Mouse (Mus musculus) hindbrain, embryonic 13.5 days (tissue): ENCODE measurements around the gene Lrguk. TPM values are rescaled to one million over a fixed set of nuclear protein-coding genes. Genes with fewer than 3 reads are reported as not detected.

ENCODE experiments used
- ATAC-seq: fragments of 200-750 bp; cut with Nextera tagmentation; 2 replicates; pipeline ENCODE4 v1.8.0; 2017; ENCODE audit warnings: moderate TSS enrichment; ENCODE audit not compliant: low FRiP score
- H3K27ac ChIP-seq: fragments of 300-500 bp; sonication (generic); 2 replicates; pipeline ENCODE4 v1.5.1; 2015; ENCODE audit warnings: inconsistent platforms, mild to moderate bottlenecking, moderate library complexity
- H3K27me3 ChIP-seq: fragments of 300-500 bp; sonication (generic); 2 replicates; pipeline ENCODE4 v1.6.1; 2015; ENCODE audit warnings: mild to moderate bottlenecking, inconsistent platforms
- H3K36me3 ChIP-seq: fragments of 300-500 bp; sonication (generic); 2 replicates; pipeline ENCODE4 v1.6.1; 2015; ENCODE audit warnings: mild to moderate bottlenecking, inconsistent platforms
- H3K4me1 ChIP-seq: fragments of 300-500 bp; sonication (generic); replicated peaks from 2 replicates; pipeline ENCODE4 v1.6.1; 2015; ENCODE audit warnings: inconsistent platforms
- H3K4me2 ChIP-seq: fragments of 300-500 bp; sonication (generic); 2 replicates; pipeline ENCODE4 v1.6.1; 2015; ENCODE audit warnings: inconsistent platforms, mild to moderate bottlenecking, moderate library complexity
- H3K4me3 ChIP-seq: fragments of 300-500 bp; sonication (generic); 2 replicates; pipeline ENCODE4 v1.5.1; 2015; ENCODE audit warnings: mild to moderate bottlenecking, inconsistent platforms
- H3K9ac ChIP-seq: fragments of 300-500 bp; sonication (generic); 2 replicates; pipeline ENCODE4 v1.6.1; 2015; ENCODE audit warnings: mild to moderate bottlenecking, inconsistent platforms
- H3K9me3 ChIP-seq: fragments of 300-500 bp; sonication (generic); 2 replicates; pipeline ENCODE4 v1.6.1; 2016; ENCODE audit warnings: inconsistent platforms
- WGBS: fragments of 180-500 bp; shearing (Covaris S2); methylation state at CpG from one replicate; pipeline ENCODE4 v1.1.7; 2015; 5-methylcytosine and 5-hydroxymethylcytosine counted together
- polyA plus RNA-seq: library from polyadenylated mRNA; unstranded; fragments of >200 nt; fragmentation: Nextera tagmentation; extraction: Ambion mirVana; gene quantifications from 2 replicates; pipeline ENCODE4 v1.2.1, GENCODE M21; 2015

Gene Lrguk
- polyA plus RNA-seq, 1 experiment from 2014 or later: 1.2 TPM

- no peak overlapping the region for H3K4me3 ChIP-seq
- no peaks in the 10 kb centered on the region for H3K9me3 ChIP-seq
- no peak overlapping the region for H3K9ac ChIP-seq
- 90% methylated on average over 7 of the region's 7 CpGs for WGBS
- H3K4me2 ChIP-seq: no peak overlapping the region
- no peak overlapping the region for H3K27ac ChIP-seq
- H3K36me3 ChIP-seq: peaks cover 33% of the 10 kb centered on the region
- ATAC-seq: no peak
- H3K27me3 ChIP-seq: no peaks in the 10 kb centered on the region
- H3K4me1 ChIP-seq: peaks cover 8% of the 10 kb centered on the region
Observed at GRCm38 (mm10) chr6:34170844-34171494, 141.7 kb downstream of the Lrguk start.

DNA sequence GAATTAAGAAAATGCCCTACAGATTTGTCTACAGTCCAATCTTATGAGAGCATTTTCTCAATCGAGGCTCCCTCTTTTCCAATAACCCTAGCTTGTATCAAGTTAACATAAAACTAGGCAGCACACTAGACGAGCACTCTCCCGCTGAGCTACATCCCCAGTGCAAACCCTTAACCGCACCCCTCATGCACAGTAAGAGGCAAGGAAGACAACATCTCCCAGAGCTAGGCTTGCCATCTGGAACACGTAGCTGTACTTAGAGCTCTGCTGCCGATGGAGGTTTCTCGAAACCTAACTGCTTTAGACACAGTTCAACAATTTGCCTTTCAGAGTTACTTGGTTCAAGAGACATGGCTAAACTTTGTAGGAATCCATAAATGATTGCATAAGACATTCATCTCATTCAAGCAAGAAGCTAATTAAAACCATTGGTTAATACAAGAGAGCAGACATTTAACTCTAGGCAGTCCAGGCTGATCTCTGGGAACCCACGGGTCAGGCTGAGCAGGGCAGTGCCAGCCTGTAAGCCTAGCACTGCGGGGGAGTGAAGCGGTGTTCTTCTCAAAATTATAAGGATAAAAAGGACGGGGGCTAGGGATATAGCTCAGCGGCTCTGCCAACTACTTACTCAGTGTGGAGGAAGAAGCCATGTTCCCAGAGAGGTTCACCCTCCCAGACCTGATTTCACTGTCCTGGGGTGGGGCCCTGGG, 142.7 kb downstream of the Lrguk start:
- peaks cover 13% of the 10 kb centered on the region for H3K4me1 ChIP-seq
- H3K27me3 ChIP-seq: no peaks in the 10 kb centered on the region
- ATAC-seq: no peak
- no peak overlapping the region for H3K27ac ChIP-seq
- no peak overlapping the region for H3K9ac ChIP-seq
- H3K4me3 ChIP-seq: no peak overlapping the region
- peaks cover 23% of the 10 kb centered on the region for H3K36me3 ChIP-seq
- no peak overlapping the region for H3K4me2 ChIP-seq
- no peaks in the 10 kb centered on the region for H3K9me3 ChIP-seq
- 96% methylated on average over 12 of the region's 12 CpGs for WGBS

DNA sequence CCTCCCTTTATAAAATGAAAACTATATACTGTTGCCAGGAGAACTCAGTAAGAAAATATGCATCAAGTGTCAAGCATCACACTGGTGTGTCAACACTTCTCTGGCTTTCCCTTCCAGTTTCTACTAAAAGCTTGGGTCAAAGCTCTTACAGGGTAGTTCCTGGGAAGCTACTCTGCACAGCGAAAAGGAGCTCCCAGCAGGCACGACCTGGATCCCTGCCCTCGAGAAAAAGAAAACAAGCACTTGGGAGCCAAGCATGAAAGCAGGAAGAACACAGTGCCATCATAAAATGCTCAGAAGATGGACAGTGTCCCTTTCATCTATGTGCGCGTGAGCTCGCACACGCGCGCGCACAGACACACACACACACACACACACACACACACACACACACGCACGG, 144.0 kb downstream of the Lrguk start:
- no peak for ATAC-seq
- no peaks in the 10 kb centered on the region for H3K9me3 ChIP-seq
- H3K27me3 ChIP-seq: no peaks in the 10 kb centered on the region
- 83% methylated on average over 11 of the region's 12 CpGs for WGBS
- no peak overlapping the region for H3K4me2 ChIP-seq
- H3K4me3 ChIP-seq: no peak overlapping the region
- peaks cover 16% of the 10 kb centered on the region for H3K36me3 ChIP-seq
- H3K27ac ChIP-seq: no peak overlapping the region
- no peak overlapping the region for H3K9ac ChIP-seq
- peaks cover 13% of the 10 kb centered on the region for H3K4me1 ChIP-seq

DNA sequence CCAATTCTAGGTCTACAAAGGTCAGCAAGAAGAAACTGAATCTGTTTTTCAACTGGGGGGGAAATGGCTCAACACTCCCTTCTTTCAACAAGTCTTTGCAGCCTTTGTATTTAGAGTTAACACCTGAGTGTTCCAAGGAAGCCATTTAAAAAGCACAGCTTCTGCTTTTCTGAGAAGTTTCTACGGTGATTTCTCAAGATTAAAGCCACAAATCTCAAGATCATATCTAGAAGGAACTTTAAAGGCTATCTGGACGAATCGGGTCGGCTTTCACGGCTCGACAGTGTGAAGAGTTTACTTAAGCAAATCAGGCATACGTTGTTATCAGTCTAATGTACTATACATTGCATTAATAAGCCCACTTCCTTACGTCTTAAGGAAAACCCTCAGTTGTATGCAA, 145.5 kb downstream of the Lrguk start:
- H3K9ac ChIP-seq: no peak overlapping the region
- no peak for ATAC-seq
- H3K36me3 ChIP-seq: peaks cover 7% of the 10 kb centered on the region
- 90% methylated on average over 8 of the region's 8 CpGs for WGBS
- no peak overlapping the region for H3K4me2 ChIP-seq
- no peak overlapping the region for H3K27ac ChIP-seq
- H3K27me3 ChIP-seq: no peaks in the 10 kb centered on the region
- peaks cover 13% of the 10 kb centered on the region for H3K4me1 ChIP-seq
- H3K4me3 ChIP-seq: no peak overlapping the region
- no peaks in the 10 kb centered on the region for H3K9me3 ChIP-seq

- Histone ChIP-seq H3K27ac (peak overlapping the region; percentile 77), H3K4me2 (peak overlapping the region; percentile 80), H3K9ac (peak overlapping the region; percentile 89), H3K4me1 (peaks cover 13% of the 10 kb centered on the region), H3K9me3 (no peaks in the 10 kb centered on the region; the same call in 1 of the 2 replicates), H3K4me3 (peak overlapping the region; percentile 85), H3K36me3 (no peaks in the 10 kb centered on the region), H3K27me3 (no peaks in the 10 kb centered on the region)
- peak; percentile 90 for ATAC-seq
- WGBS: 3% methylated on average over 29 of the region's 29 CpGs
Observed at GRCm38 (mm10) chr6:34176111-34176863, 147.0 kb downstream of the Lrguk start.

GRCm38 (mm10) chr6:34176864-34177247, 147.6 kb downstream of the Lrguk start, which contains the start of gene Slc35b4:
TSS of gene Slc35b4 (minus strand) at chr6:34177111.
- Histone ChIP-seq H3K4me1 (peaks cover 13% of the 10 kb centered on the region), H3K4me3 (peak within 1 kb of the TSS; percentile 85), H3K4me2 (peak within 1 kb of the TSS; percentile 80), H3K9ac (peak within 1 kb of the TSS; percentile 89), H3K27ac (peak within 1 kb of the TSS; percentile 77), H3K9me3 (no peaks in the 10 kb centered on the region; the same call in 1 of the 2 replicates), H3K27me3 (no peaks in the 10 kb centered on the region), H3K36me3 (no peaks in the 10 kb centered on the region)
- WGBS: 1% methylated on average over 29 of the region's 29 CpGs
- peak; percentile 100 for ATAC-seq

GRCm38 (mm10) chr6:34179007-34179406, 149.8 kb downstream of the Lrguk start:
- Histone ChIP-seq H3K27me3 (no peaks in the 10 kb centered on the region), H3K4me1 (peaks cover 11% of the 10 kb centered on the region), H3K27ac (no peak overlapping the region), H3K4me2 (no peak overlapping the region), H3K9ac (no peak overlapping the region), H3K4me3 (no peak overlapping the region), H3K36me3 (no peaks in the 10 kb centered on the region), H3K9me3 (no peaks in the 10 kb centered on the region; the same call in 1 of the 2 replicates)
- ATAC-seq: no peak
- 90% methylated on average over 3 of the region's 3 CpGs for WGBS

- Histone ChIP-seq H3K4me3 (no peak overlapping the region), H3K9ac (no peak overlapping the region), H3K36me3 (no peaks in the 10 kb centered on the region), H3K9me3 (no peaks in the 10 kb centered on the region; the same call in 1 of the 2 replicates), H3K4me1 (peaks cover 11% of the 10 kb centered on the region), H3K4me2 (no peak overlapping the region), H3K27me3 (no peaks in the 10 kb centered on the region), H3K27ac (no peak overlapping the region)
- WGBS: 89% methylated on average over 4 of the region's 4 CpGs
- ATAC-seq: no peak
Observed at GRCm38 (mm10) chr6:34179911-34180310, 150.7 kb downstream of the Lrguk start.

DNA sequence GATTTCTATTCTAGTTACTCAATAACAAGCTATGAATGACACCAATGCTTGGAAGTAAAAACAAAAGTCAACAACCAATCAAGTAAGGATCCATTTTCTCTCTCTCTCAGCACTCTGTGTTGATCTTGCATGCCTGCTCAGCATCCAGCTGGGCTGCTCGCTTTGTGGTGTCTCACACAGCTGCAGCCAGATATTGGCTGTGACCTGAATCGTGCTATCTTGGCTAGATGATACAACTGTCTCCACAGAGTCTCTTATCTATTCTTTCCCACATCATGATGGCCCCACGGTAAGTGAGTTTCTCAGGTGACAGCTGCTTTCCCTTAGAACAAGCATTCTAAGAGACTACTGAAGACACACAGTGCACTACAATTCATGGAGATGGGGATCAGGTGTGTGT, 152.7 kb downstream of the Lrguk start:
- H3K36me3 ChIP-seq: no peaks in the 10 kb centered on the region
- no peak overlapping the region for H3K4me3 ChIP-seq
- no peaks in the 10 kb centered on the region; the same call in 1 of the 2 replicates for H3K9me3 ChIP-seq
- no peak overlapping the region for H3K9ac ChIP-seq
- no peaks in the 10 kb centered on the region for H3K4me1 ChIP-seq
- WGBS: 82% methylated on average over 3 of the region's 3 CpGs
- no peak for ATAC-seq
- H3K27me3 ChIP-seq: no peaks in the 10 kb centered on the region
- no peak overlapping the region for H3K4me2 ChIP-seq
- no peak overlapping the region for H3K27ac ChIP-seq

- Histone ChIP-seq H3K4me1 (no peaks in the 10 kb centered on the region; the same call in 1 of the 2 replicates), H3K4me3 (no peak overlapping the region), H3K36me3 (no peaks in the 10 kb centered on the region), H3K9ac (no peak overlapping the region), H3K27ac (no peak overlapping the region), H3K9me3 (no peaks in the 10 kb centered on the region; the same call in 1 of the 2 replicates), H3K4me2 (no peak overlapping the region), H3K27me3 (no peaks in the 10 kb centered on the region)
- WGBS: 91% methylated on average over 3 of the region's 3 CpGs
- no peak for ATAC-seq
Observed at GRCm38 (mm10) chr6:34183326-34183725, 154.1 kb downstream of the Lrguk start.
